Mouse (Mus musculus) MEL-GATA-1-ER (cell line): ENCODE results near the gene Fam122c.

Experiments used
- DNase-seq: peaks from one replicate; pipeline ENCODE4 v3.0.0-alpha.2; 2012; ENCODE audit warnings: low read depth; ENCODE audit errors: extremely low read depth

Gene Fam122c

DNA sequence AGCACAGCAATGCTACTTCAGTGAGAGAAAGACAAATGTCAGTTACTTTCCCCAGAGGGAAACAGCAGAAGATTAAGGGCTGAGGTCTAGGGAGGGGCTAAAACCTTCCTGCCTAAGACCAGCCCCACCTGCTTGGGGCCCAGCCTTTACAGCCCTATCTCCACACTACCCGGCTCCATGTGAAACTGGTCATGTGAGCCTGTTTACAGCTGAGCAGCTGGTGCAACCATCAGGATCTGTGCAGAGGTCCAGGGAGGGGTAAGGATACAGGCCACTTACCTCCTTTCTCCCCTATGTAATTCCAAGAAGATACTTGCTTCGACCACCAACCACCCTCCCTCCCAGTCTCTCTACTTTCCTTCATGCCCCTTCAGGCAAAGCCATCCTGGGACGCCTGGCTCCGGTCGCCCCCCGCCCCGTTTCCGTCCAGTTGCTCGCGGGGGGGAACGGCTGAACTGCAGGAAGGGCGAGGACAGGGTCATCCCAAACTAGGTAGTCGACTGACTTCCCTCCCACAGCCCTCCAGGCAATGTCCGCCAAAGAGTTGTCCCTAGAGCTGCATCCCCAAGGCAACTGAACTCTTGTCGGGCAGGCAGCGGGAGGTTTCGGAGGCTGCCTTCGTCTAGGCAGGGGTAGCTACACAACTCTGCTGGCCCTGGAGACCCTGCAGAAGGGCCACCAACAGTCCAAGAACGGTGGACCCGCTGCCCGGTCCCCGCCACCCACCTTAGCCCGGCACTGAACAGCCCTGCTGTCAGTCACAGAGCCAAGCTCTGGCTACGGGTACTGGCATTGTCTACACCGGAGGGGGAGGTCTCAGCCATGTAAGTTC lies 96.5 kb downstream of the Fam122c start:
- DNase-seq = peak; percentile 59

DNA sequence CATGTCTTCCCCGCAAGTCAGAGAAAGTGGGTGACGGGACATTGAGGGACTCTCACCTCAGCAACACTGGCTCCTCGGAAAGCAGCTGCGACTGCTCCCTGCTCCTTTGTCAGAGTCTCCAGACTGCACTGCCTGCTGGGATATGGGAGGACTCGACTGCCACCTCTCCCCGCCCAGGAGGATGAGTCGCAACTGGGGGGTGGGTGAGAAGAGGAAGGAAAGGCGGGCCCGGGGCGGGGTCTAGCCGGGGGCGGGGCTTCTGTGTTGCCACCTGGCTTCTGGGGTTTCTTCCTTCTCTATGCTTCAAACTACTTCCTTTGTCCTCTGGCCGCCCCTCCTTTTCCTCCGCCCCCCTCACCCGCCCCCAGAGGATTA lies 97.1 kb downstream of the Fam122c start, which contains the start of gene Mospd1:
TSS of gene Mospd1 (minus strand) at position 137 of the 375 bp plus-strand sequence.
- peak; percentile 65 for DNase-seq
